14 mouse cellular contexts compared by ENCODE assay signal in genomic region chr1:21967139-21967538, GRCm38 (mm10). TPM values are rescaled to one million over a fixed set of nuclear protein-coding genes. Genes with fewer than 3 reads are reported as not detected.
DNase-seq lines count a peak whose midpoint lies in the region; ATAC-seq and TF ChIP-seq lines count a peak whose summit lies in the region.
"Had no signal": no experiment of that assay in that cellular context is flagged by ENCODE, and none has a peak within 500 bp of the region (broad histone marks: within the 10 kb centered on the region; RNA-seq: fewer than 3 reads in every experiment).

No protein-coding gene starts in this region.

- H3K4me1 ChIP-seq in liver, postnatal 0 days (ENCODE audit: insufficient read depth), result no peaks in the 10 kb centered on the region; the same call in 1 of the 2 replicates
- peaks cover 14% of the 10 kb centered on the region for H3K4me1 ChIP-seq in liver, embryonic 11.5 days (replicated peaks; ENCODE audit: control insufficient read depth, insufficient read depth, low read length)
- peaks cover 10% of the 10 kb centered on the region for H3K4me1 ChIP-seq in kidney, embryonic 15.5 days

- WGBS in liver, postnatal 0 days (ENCODE audit: insufficient replicate concordance), result 55% methylated on average over 3 of the region's 3 CpGs
- WGBS in liver, embryonic 11.5 days, result 57% methylated on average over 3 of the region's 3 CpGs
- WGBS in kidney, embryonic 15.5 days, result 79% methylated on average over 3 of the region's 3 CpGs

- intact Hi-C loops in gastrocnemius, adult 2 months (cut with DNase I), result loop anchor here (10.0 kb wide), 1 partner anchor 298 kb away; no protein-coding TSS in a partner anchor
- intact Hi-C loops in gastrocnemius, postnatal 14 days (cut with DNase I; ENCODE audit: low total_unique reads), result no loop called here

- peaks cover 8% of the 10 kb centered on the region for H3K27me3 ChIP-seq in liver, postnatal 0 days (ENCODE audit: insufficient read depth, low read length)
- peaks cover 3% of the 10 kb centered on the region for H3K27me3 ChIP-seq in liver, embryonic 11.5 days (replicated peaks; ENCODE audit: control insufficient read depth, insufficient read depth, low read length)
- H3K27me3 ChIP-seq in kidney, embryonic 15.5 days, result peaks cover 10% of the 10 kb centered on the region; the same call in 1 of the 2 replicates
- H3K27me3 ChIP-seq: embryonic facial prominence, embryonic 15.5 days; heart, embryonic 15.5 days had no signal

- ATAC-seq in liver, postnatal 0 days, result no peak
- no peak for ATAC-seq in liver, embryonic 11.5 days (replicated peaks; ENCODE audit: low FRiP score)
- no peak for ATAC-seq in kidney, embryonic 15.5 days (replicated peaks; ENCODE audit: low FRiP score)

- H3K27ac ChIP-seq in gastrocnemius, adult 2 months, result no peak overlapping the region
- no peak overlapping the region for H3K27ac ChIP-seq in liver, postnatal 0 days (ENCODE audit: low read depth)
- H3K27ac ChIP-seq in liver, embryonic 11.5 days (ENCODE audit: low read depth, low read length), result no peak overlapping the region
- H3K27ac ChIP-seq in kidney, embryonic 15.5 days, result no peak overlapping the region
- H3K27ac ChIP-seq: embryonic facial prominence, embryonic 15.5 days; heart, embryonic 15.5 days; liver, embryonic 15.5 days; neural tube, embryonic 15.5 days had no signal

- no peak overlapping the region for H3K4me3 ChIP-seq in gastrocnemius, adult 2 months
- no peak overlapping the region for H3K4me3 ChIP-seq in liver, postnatal 0 days (ENCODE audit: low read depth, low read length)
- H3K4me3 ChIP-seq in liver, embryonic 11.5 days (ENCODE audit: low read depth, low read length), result no peak overlapping the region
- H3K4me3 ChIP-seq in kidney, embryonic 15.5 days (replicated peaks), result no peak overlapping the region
- H3K4me3 ChIP-seq: embryonic facial prominence, embryonic 15.5 days; heart, embryonic 15.5 days; liver, embryonic 15.5 days; neural tube, embryonic 15.5 days had no signal

- H3K36me3 ChIP-seq in liver, postnatal 0 days (replicated peaks; ENCODE audit: insufficient read depth, low read length), result no peaks in the 10 kb centered on the region
- H3K36me3 ChIP-seq in liver, embryonic 11.5 days (ENCODE audit: control insufficient read depth, insufficient read depth, low read length), result no peaks in the 10 kb centered on the region
- no peaks in the 10 kb centered on the region for H3K36me3 ChIP-seq in kidney, embryonic 15.5 days
- H3K36me3 ChIP-seq: embryonic facial prominence, embryonic 15.5 days; heart, embryonic 15.5 days; liver, embryonic 15.5 days; neural tube, embryonic 15.5 days had no signal

- peak; percentile 58 for TF ChIP-seq CTCF in gastrocnemius, adult 2 months (IDR thresholded peaks at IDR 0.05)
- peak; percentile 28; the same call in 1 of the 2 replicates for TF ChIP-seq CTCF in liver, postnatal 0 days (IDR thresholded peaks at IDR 0.05; ENCODE audit: low read depth)

- TF ChIP-seq EP300 in liver, postnatal 0 days (IDR thresholded peaks at IDR 0.05; ENCODE audit: low read depth), result no peak

- no peak overlapping the region for H3K9ac ChIP-seq in liver, postnatal 0 days (replicated peaks)
- H3K9ac ChIP-seq in liver, embryonic 11.5 days (ENCODE audit: low read depth, low read length), result no peak overlapping the region
- no peak overlapping the region for H3K9ac ChIP-seq in kidney, embryonic 15.5 days
- H3K9ac ChIP-seq: embryonic facial prominence, embryonic 15.5 days; heart, embryonic 15.5 days; liver, embryonic 15.5 days; neural tube, embryonic 15.5 days had no signal

- H3K4me2 ChIP-seq in liver, postnatal 0 days (ENCODE audit: low read depth, low read length), result no peak overlapping the region
- H3K4me2 ChIP-seq in liver, embryonic 11.5 days, result no peak overlapping the region
- no peak overlapping the region for H3K4me2 ChIP-seq in kidney, embryonic 15.5 days
- H3K4me2 ChIP-seq: embryonic facial prominence, embryonic 15.5 days; heart, embryonic 15.5 days; liver, embryonic 15.5 days; neural tube, embryonic 15.5 days had no signal

- H3K9me3 ChIP-seq in liver, postnatal 0 days (ENCODE audit: low read length), result no peaks in the 10 kb centered on the region
- H3K9me3 ChIP-seq in liver, embryonic 11.5 days (ENCODE audit: control insufficient read depth, low read length), result no peaks in the 10 kb centered on the region
- H3K9me3 ChIP-seq in kidney, embryonic 15.5 days (replicated peaks), result no peaks in the 10 kb centered on the region
- H3K9me3 ChIP-seq: embryonic facial prominence, embryonic 15.5 days; heart, embryonic 15.5 days; liver, embryonic 15.5 days; neural tube, embryonic 15.5 days had no signal

- no peak for DNase-seq in gastrocnemius, adult 2 months
- no peak for DNase-seq in gastrocnemius, postnatal 14 days
- no peak for DNase-seq in liver, postnatal 0 days
- no peak for DNase-seq in liver, embryonic 11.5 days (ENCODE audit: low spot score)
- DNase-seq in CD4-positive helper T cell, adult 2 months (ENCODE audit: low read depth, low spot score), result peak; percentile 16
- peak; percentile 52 for DNase-seq in induced T-regulatory cell, adult 2 months (ENCODE audit: low read depth)
- DNase-seq: adrenal gland, adult 2 months; cerebellum, adult 9-11 months; thymus, adult 18-20 months had no signal

RNA-seq across cellular contexts. Expression of gene Kcnq5, which starts 5.4 kb away (rescaled TPM):
- total RNA-seq in gastrocnemius, adult 2 months (2021), result 10 to 100 TPM in 1 of 2 experiments, 1 to 10 TPM in 1; 9.2 to 18.8 TPM
- 1 to 10 TPM; 3.6 to 5.1 TPM for total RNA-seq in gastrocnemius, postnatal 14 days (2021)
- 0.21 and 0.37 TPM in 2 replicates for polyA plus RNA-seq in liver, postnatal 0 days (2015; fragmentation: Nextera tagmentation; extraction: Ambion mirVana)
- 2.0 and 2.2 TPM in 2 replicates for polyA plus RNA-seq in liver, embryonic 11.5 days (2014; fragmentation: Nextera tagmentation; extraction: Ambion mirVana)
- 1.0 and 1.2 TPM in 2 replicates for polyA plus RNA-seq in kidney, embryonic 15.5 days (2015; fragmentation: Nextera tagmentation; extraction: Ambion mirVana)
- polyA plus RNA-seq: adrenal gland, adult 2 months had no signal

Comparison
In these comparisons a context has a peak if more than half of its experiments do, and no peak if none do; other contexts are left out.
1. DNase-seq: peak in CD4-positive helper T cell, adult 2 months (single experiment) and induced T-regulatory cell, adult 2 months (single experiment); none in gastrocnemius, adult 2 months (single experiment), gastrocnemius, postnatal 14 days (single experiment), liver, postnatal 0 days (single experiment) and liver, embryonic 11.5 days (single experiment).